Mouse (Mus musculus): ENCODE results near the gene Gm20479.
A peak's percentile ranks its signal among the peaks of the same experiment; 100 is the strongest.

Gm20479 gene

DNA sequence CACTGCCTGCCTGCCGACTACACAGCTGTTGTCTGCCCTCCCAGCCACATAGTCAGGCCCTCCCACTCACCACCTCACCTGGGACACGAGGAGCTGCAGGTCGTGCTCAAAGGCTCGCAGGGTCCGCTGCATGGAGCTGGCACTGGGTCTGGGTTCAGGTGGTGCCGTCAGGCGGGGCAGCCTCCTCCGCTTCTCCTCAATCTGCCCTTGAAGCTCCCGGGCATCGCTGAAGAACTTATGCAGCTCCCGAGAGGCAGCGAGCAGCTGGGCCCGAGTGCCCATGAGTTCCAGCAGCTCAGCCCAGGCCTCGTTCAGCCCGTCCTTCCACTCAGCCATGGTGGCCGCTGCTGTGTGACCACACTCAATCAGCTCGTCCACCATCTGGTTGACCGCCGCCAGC lies 11.9 kb upstream of the Gm20479 start:
- no peak for DNase-seq (ENCODE audit: extremely low read depth, insufficient read length, low spot score)

DNA sequence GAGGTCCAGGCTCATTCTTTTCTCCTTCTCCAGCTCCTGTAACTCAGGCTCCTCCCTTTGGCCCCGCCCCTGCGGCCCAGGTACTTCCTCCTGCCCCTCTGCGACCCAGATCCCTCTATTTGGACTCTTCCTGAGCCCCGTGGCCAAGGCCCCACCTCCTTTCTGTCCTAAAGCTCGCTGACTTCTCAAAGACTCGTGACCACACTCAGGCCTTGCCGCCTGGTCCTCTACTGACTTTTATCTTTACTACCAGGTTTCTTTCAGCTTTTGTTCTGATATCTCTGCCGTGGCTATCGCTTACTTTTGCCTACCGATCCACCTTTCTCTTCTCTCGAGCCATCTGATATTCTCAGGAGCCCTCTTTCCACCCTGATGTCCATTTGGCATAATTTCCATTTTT lies 10.8 kb upstream of the Gm20479 start:
- no peak for DNase-seq (ENCODE audit: extremely low read depth, insufficient read length, low spot score)

DNA sequence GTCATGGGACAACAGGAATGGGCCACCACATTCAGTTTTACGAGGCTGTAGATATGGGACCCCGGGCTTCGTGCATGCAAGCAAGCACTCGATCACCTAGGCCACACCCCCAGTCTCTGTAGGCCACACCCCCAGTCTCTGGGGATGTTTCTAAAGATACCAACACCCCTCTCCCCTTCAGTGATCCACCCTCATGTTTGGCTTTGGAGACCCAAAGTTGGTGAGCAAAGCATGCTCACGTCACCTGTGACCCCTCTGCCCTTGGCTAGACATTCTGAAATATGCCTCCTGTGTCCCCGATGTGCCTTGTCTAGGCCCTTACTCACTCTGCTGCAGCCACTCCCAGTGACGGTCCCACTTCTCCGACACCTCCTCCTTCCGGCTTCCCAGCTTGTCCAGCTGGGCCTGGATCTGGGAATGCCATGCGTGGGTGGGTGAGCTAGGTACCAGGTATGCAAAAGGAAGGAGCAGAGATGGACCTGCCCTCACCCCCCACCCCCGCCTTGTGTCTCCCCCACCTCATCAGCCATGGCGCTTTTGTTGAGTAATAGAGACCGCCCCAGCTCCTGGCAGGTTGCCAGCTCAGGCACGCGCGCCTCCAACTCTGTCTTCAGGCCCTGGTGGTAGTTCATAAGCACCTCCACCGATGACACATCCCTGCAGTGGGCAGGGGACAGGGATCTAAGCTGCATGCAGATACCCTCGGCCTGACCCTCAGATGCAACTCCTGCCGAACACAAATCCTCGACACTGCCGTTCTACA lies 9.0 kb upstream of the Gm20479 start:
- no peak for DNase-seq (ENCODE audit: extremely low read depth, insufficient read length, low spot score)

DNA sequence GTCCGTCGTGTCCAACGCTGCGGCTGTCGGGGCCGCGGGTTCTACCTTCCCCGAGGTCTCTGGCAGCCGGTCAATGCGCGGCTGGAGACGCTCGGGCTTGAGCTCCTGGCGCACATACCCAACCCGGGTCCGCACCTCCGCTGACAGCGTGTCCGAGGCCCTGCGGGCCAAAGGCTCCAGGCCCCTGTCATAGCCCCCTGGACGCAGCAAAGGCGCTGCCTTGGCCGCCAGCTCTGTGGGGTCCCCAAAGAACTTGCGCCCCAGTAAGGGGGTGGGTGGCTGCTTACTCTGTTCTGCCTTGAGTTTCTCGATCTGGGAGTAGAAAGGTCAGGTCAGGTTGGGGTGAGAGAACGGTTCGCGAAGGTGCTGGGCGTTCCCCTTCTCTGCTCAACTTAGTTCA lies 7.2 kb upstream of the Gm20479 start:
- DNase-seq (ENCODE audit: extremely low read depth, insufficient read length, low spot score): no peak

DNA sequence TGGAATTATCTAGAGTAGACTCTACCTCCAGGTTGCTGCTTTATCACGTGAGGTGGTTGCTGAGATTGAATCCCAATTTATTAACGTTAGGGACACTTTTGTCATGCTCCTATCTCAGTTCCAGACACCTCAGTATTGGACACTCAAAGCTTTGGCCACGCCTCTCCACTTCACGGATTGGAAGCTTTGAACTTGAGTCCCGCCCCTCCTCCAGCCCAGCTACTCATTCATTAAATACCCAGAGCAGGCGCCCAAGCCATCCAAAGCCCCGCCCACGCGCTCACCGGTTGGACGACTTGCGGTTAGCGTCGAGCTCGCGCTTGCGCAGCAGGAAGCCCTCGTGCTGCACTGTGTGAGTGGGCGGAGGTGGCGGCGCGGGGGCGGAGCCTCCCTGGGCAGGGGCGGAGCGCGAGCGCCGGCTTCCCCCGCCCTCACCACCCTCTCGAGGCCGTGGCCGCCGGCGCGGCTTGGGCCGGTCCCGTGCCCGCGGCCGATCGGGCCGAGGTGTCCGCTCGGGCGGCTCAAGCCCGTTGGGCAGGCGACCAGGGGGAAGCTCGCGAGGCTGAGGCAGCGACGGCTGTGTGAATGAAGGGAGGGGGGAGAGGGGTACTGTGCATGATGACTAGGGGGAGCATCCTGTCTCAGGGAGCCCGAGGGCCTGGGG lies 4.2 kb upstream of the Gm20479 start:
- DNase-seq (ENCODE audit: extremely low read depth, insufficient read length, low spot score): peak; percentile 99

DNA sequence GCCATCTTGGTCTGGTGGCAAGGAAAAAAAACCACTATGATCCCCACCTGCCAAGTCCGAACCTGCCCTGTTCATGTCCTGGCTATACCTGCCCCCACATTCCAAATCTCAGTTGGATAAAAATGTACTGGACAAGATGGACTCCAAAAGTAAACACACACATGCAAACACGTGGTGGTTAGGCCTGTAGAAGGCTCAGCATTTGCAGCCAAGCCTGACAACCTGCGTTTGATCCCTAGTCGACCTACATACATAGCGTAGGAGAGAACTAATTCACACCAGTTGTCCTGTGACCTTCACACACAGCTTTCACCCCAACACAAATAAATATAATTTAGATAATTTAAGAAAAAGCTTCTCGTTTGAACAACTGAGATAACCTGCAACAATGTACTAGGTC lies 3.5 kb upstream of the Gm20479 start:
- DNase-seq (ENCODE audit: extremely low read depth, insufficient read length, low spot score): no peak

DNA sequence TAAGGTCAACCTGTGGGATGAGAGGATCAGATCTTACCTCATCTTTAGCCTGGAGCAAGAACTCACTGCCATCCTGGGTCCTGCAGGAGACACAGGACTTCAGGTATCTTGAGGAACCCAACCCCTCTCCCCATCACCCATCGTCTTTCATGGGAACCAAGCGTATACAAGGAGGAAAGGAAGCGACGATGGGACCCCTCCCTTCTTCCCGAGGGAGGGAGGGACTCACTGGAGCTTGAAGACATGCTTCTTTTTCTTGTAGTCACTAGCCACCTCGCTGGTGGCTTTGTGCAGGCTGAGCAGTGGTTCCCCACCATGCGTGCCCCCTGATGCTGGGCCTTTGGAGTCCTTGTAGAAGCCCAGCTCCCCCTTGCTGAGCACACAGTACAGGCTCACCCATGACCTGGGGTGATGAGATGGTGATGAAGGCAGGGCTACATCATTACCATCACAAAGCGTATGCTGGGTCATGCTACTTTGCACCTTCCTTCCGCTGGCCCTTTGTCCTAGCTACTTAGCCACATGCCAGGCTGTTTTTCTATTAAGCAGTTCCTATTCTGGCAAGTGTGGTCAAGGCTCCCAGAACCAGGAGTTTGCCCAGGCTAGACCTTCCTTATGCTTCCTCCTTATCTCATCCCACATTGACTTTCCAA lies 2.6 kb upstream of the Gm20479 start:
- no peak for DNase-seq (ENCODE audit: extremely low read depth, insufficient read length, low spot score)

DNA sequence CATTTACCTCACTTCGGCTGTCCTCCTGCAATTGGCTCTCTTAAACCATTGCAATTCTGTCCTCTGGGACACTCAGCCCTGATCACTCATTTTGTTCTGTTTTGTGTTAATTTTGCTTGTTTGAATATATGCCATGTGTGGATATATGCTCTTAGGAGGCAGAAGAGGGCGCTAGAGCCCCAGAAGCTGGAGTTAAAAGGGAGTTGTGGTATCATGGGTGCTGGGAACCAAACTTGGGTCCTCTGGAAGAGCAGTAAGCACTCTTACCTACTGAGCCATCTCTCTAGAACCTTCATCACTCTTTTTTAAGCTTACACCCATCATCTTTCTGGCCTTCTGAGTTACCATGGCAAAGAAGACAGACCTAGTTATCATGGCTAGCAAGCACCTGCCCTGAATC lies 1.9 kb upstream of the Gm20479 start:
- DNase-seq (ENCODE audit: extremely low read depth, insufficient read length, low spot score): no peak

DNA sequence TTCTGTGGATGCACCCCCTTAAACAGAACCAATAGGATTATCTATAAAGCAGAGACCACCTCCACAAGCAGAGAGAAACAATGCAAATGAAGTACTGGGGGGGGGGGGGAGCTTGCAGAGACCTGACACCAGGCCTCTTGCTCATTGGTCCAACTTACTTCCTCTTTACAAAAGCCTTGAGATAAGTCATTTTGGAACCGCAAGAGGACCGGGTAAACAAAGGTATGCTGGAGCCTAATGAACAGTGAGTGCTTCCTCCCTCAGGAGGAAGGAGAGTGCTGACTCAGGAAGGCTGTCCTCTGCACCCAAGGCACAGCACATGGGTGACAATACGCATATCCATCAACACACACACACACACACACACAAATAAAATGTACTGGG lies 368 bp upstream of the Gm20479 start:
- DNase-seq (ENCODE audit: extremely low read depth, insufficient read length, low spot score): no peak

DNA sequence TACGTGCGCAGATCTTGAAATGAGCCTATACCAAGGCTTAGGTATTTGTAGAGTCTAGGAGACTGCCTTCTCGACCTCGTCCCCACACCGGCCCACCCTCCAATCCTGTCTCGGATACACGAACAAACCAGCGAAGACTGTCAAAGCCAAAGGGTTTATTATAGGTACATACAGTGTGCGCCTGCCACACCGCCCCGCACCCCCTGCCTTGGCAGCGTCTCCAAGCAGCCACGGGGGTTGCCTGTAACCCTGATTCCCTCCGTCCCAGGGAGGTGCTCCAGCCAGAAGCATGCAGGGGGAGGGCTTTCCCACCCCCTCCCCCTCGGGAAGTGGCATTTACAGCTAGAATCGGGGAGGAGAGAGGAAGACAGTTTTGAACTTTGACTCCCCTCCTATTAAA lies 971 bp downstream of the Gm20479 start:
- no peak for DNase-seq (ENCODE audit: extremely low read depth, insufficient read length, low spot score)

DNA sequence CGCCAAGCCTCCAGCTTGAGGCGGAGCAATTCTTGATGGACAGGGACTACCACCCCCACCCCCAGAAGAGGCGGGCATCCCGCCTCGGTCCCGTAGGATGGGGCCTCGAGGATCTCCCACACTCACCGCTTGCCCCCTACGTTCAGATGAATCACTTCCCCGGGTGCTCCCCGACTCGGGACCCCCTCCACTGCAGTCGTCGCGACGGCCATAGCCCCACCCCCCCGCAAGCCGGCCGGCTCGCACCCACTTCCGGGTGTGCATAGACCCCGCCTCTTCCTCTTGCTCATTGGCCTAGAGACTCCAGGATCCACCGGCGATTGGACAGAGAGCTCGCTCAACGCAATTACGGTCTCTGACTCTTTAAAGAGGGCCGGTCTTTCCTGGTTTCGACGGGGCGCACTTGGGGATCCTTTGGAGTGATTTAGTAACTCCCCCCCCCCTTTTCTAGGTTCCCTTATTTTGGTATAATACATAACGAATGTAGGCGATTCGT lies 1.4 kb downstream of the Gm20479 start, which contains the start of gene Shkbp1:
Gene Shkbp1 (minus strand): TSS at position 275 of the 496 bp plus-strand sequence.
- peak; percentile 84 for DNase-seq (ENCODE audit: extremely low read depth, insufficient read length, low spot score)

DNA sequence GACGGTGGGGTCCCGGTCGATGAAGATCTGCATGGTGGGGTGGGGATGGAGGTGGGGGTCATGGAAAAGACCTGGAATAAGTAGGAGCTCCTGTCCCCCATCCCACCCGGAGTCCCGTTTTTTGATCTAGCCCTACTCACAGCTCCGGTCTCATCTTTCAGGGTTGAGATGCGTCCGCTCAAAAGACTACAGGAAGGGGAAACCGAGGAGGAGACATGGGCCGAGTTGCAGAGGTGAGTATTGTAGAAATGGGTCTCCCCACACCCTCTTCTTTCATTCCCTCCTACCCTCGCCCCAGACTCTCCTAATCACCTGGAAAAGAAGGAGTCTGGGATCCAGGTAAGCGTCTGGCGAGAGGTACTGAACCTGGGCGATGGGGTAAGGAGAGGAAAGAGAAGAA lies 2.0 kb downstream of the Gm20479 start:
- DNase-seq (ENCODE audit: extremely low read depth, insufficient read length, low spot score): no peak

DNA sequence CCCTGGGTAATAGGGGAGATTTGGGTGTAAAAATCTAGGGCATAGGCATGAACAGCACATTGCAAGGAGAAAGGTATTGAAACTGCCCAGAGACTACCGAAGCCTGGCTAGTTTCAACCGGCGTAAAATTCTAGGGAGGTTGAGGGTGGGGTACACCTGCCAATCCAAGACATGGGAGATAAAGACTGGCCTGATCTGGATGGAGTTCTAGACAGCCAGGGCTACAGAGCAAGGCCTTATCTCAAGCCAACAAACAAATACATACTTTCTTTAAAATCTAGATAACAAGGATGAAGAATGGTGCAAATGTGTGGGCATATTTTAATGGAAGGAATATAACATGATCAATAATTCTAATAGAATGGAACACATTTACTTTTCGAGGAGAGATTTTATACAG lies 2.4 kb downstream of the Gm20479 start:
- no peak for DNase-seq (ENCODE audit: extremely low read depth, insufficient read length, low spot score)

DNA sequence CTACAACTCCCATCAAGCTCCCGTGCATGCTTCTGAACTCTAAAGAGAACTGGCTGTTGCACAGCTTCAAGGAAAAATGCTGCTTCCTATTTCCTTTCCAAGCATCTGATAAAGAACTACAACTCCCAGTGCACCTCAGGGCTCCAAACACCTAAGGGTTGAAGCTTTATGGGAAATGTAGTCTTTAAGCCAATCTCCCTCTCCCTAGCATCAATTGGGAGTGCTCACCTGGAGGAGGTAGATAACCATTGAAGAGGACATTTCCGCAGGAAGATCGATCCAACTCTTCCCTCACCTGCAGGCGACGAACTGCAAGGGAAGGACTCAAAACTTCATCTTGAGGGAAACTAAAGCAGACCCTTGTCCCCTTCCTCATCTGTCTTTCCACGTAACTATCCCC lies 3.1 kb downstream of the Gm20479 start:
- DNase-seq (ENCODE audit: extremely low read depth, insufficient read length, low spot score): no peak

DNA sequence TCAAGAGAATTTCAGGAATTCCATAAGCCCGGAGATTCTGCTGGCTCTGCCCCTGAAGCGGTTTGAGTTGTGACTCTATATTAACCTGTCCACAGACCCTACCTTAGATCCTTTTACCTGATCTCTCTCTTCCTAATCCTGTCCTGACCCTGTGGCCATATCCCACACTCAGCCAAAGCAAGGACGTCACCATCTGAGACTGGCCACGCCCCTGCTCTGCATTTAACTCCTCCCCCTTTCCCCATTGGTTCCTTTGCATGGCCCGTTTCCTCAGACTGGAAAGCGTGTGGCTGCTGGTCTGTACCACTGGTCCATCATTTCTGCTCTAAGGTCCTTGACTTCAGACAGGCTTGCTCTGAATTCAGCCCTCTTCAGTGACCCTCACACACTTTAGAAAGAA lies 11.8 kb downstream of the Gm20479 start:
- DNase-seq (ENCODE audit: extremely low read depth, insufficient read length, low spot score): no peak

DNA sequence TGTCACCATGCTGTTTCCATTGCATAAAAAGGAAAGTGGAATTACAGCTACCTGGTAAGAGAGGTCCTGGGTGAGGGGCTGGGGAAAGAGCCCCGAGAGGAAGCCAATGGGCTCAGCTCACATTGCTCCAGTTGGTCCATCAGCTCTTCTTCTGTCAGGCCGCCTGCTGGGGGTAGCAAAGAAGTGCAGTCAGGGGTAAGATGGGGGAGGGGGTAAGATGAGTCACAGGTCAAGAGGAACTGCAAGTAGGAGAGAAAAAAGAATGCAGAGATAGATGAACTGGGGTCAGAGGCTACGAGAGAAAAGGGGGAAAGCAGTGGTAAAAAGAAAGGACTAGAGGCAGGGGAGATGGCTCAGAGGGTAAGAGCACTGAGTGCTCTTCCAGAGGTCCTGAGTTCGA lies 14.6 kb downstream of the Gm20479 start:
- no peak for DNase-seq (ENCODE audit: extremely low read depth, insufficient read length, low spot score)

DNA sequence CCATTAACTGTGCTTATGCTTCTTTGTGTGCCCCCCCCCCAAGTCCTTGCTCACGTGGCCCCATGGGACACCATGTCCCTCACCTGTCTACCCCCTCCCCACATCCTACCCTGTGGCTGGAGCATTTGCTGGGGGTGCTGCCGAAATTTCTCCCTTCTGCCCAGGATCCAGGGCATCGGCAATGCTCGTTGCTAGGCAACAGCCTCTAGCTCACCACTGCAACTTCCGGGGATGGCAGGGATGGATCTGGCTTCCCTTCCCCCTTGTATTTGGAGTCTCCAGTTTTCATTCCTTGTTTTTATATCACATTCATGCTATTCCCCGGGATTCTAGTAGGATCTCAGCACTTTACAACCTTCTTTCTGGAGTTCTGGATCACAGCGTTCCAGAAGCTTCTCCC lies 17.7 kb downstream of the Gm20479 start:
- DNase-seq (ENCODE audit: extremely low read depth, insufficient read length, low spot score): no peak

DNA sequence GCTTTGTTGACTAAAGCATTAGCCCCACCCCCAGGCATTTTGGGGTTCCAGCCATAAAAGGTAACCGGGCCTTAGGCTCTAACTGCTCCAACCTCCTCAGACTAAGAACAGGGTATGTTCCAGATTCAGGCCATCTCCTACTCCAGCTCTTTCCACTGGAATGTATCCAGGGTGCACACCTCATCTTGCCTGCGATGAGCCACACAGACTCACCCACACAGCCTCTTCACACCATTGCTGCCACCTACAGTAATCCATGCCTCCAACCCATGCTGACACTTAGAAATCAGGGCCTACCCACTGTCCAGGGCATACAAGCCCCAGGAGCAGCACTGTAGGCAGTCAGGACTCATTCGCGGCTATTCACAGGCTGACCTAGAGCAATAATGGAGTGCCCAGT lies 18.1 kb downstream of the Gm20479 start:
- no peak for DNase-seq (ENCODE audit: extremely low read depth, insufficient read length, low spot score)

DNA sequence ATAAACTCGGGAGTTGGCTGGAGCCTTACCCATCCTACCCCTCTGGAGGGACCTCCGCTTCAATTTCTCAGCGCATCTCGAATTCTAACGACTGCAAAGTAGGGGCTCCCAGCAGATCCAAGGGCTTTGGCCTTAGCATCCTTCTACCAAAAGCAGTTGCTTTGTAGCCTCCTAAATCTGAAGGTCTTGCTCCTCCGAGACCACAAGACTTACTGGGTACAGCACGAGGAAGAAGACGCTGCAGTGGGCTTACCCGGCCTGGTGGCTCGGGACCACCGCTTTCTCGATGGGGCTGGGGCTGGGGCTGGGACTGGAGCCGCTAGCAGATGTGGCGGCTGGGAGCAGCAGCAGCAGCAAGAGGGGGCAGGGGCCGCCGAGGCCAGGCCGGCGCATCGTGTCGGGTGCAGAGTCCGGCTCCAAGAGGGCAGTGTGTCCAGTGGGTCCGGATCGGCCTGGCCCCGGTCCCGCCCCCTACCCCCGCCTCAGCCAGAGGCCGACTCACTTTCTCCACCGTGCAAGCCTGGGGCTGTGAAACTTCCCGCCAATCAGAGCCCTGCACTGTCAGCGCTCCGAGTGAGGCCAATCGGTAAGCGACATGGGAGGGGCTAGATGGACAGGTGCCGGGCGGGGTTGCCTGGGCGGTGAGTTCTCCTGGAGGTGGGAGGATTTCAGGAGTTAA lies 19.9 kb downstream of the Gm20479 start, which contains the start of gene Ltbp4:
Gene Ltbp4 (minus strand): TSS at position 518 of the 679 bp plus-strand sequence.
- no peak for DNase-seq (ENCODE audit: extremely low read depth, insufficient read length, low spot score)

DNA sequence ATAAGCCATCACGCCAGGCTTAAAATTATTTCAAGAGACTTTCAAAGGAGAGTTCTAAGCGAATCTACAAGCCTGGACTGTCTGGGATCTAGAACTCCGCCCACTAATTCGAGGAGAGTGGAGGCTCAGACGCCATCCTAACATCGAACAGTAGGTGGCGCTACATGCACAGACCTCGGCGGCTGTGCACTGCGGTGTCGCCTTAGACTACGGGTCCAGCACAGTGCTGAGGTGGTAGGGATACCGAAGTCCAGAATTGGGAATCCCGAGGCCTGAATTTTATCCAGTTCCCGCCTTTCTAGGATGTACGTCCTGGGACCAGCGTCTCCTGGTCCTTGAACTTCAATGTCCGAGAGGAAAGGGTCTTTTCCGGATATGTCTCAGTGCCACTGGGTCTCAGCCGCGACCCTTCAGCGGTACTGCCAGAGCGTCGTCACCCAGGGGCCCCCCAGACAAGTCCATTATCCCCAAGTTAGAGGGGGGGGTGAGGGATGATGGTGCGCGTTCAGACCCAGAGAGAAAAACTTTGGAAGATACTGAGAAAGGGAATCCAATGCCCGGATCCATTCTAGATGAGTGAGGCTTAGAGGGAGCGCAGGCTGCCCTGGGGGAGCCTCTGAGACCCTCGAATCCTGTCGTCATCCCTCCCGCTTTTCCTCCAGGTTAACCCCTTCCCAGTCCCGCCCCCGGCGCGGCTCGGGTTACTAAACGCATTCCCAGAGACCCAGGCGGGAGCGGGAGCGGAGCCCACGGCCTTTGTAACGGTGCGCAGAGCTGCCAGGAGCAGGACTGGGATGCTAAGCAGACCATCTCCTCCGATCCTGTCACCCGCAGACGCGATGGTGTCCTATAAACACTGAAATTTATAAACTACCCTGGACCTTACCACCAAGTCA lies 21.0 kb downstream of the Gm20479 start:
- DNase-seq (ENCODE audit: extremely low read depth, insufficient read length, low spot score): peak; percentile 69

Data from 3134 (cell line).